Mouse (Mus musculus): Measurements from ENCODE around the gene Zbtb3. TPM values are rescaled to one million over a fixed set of nuclear protein-coding genes. Genes with fewer than 3 reads are reported as not detected.

Gene Zbtb3
- total and polyA plus RNA-seq, 2 experiments from 2014 or later, result 4.4 to 5.0 TPM

GRCm38 (mm10) chr19:8839103-8839907, 37.0 kb downstream of the Zbtb3 start, which contains the start of gene Gng3:
Gene Gng3, minus strand, starts transcription at chr19:8839194.
- H3K9me3 ChIP-seq (ENCODE audit: low read length), result no peaks in the 10 kb centered on the region
- peaks cover 10% of the 10 kb centered on the region; the same call in 1 of the 2 replicates for H3K36me3 ChIP-seq (ENCODE audit: insufficient read depth, low read length)
- WGBS, result 30% methylated on average over 11 of the region's 11 CpGs
- H3K9ac ChIP-seq (replicated peaks; ENCODE audit: low read length), result peak within 1 kb of the TSS; percentile 73
- ATAC-seq (peak; percentile 87), DNase-seq (ENCODE audit: low spot score) (peak; percentile 92)
- TF ChIP-seq CTCF (IDR thresholded peaks at IDR 0.05; ENCODE audit: low read depth), result peak; percentile 12; the same call in 1 of the 2 replicates
- H3K4me2 ChIP-seq (ENCODE audit: low read depth, low read length), result peak within 1 kb of the TSS; percentile 91
- H3K4me3 ChIP-seq (ENCODE audit: low read length), result peak within 1 kb of the TSS; percentile 51
- H3K27ac ChIP-seq, result peak within 1 kb of the TSS; percentile 97
- H3K4me1 ChIP-seq (ENCODE audit: insufficient read depth, low read length), result peaks cover 8% of the 10 kb centered on the region
- H3K27me3 ChIP-seq (ENCODE audit: insufficient read depth, low read length), result no peaks in the 10 kb centered on the region

GRCm38 (mm10) chr19:8839908-8840791, 37.8 kb downstream of the Zbtb3 start:
- peaks cover 3% of the 10 kb centered on the region; the same call in 1 of the 2 replicates for H3K36me3 ChIP-seq (ENCODE audit: insufficient read depth, low read length)
- ATAC-seq (peak; percentile 28), DNase-seq (ENCODE audit: low spot score) (peak; percentile 76)
- H3K4me1 ChIP-seq (ENCODE audit: insufficient read depth, low read length), result peaks cover 8% of the 10 kb centered on the region
- 12% methylated on average over 29 of the region's 29 CpGs for WGBS
- peak overlapping the region; percentile 51 for H3K4me3 ChIP-seq (ENCODE audit: low read length)
- H3K9ac ChIP-seq (replicated peaks; ENCODE audit: low read length), result peak overlapping the region; percentile 73
- H3K4me2 ChIP-seq (ENCODE audit: low read depth, low read length), result peak overlapping the region; percentile 91
- H3K9me3 ChIP-seq (ENCODE audit: low read length), result no peaks in the 10 kb centered on the region
- no peak for TF ChIP-seq CTCF (IDR thresholded peaks at IDR 0.05; ENCODE audit: low read depth)
- peak overlapping the region; percentile 97 for H3K27ac ChIP-seq
- no peaks in the 10 kb centered on the region for H3K27me3 ChIP-seq (ENCODE audit: insufficient read depth, low read length)

GRCm38 (mm10) chr19:8841012-8841411, 38.7 kb downstream of the Zbtb3 start:
- Histone ChIP-seq H3K27me3 (ENCODE audit: insufficient read depth, low read length) (no peaks in the 10 kb centered on the region), H3K9ac (replicated peaks; ENCODE audit: low read length) (peak overlapping the region; percentile 73), H3K4me3 (ENCODE audit: low read length) (peak overlapping the region; percentile 51), H3K36me3 (ENCODE audit: insufficient read depth, low read length) (peaks cover 8% of the 10 kb centered on the region; the same call in 1 of the 2 replicates), H3K4me1 (ENCODE audit: insufficient read depth, low read length) (peaks cover 8% of the 10 kb centered on the region), H3K9me3 (ENCODE audit: low read length) (no peaks in the 10 kb centered on the region), H3K4me2 (ENCODE audit: low read depth, low read length) (peak overlapping the region; percentile 91), H3K27ac (peak overlapping the region; percentile 97; the same call in 1 of the 2 replicates)
- DNase-seq (ENCODE audit: low spot score), result no peak
- TF ChIP-seq CTCF (IDR thresholded peaks at IDR 0.05; ENCODE audit: low read depth), result no peak
- no peak for ATAC-seq
- 86% methylated on average over 7 of the region's 7 CpGs for WGBS

- Histone ChIP-seq H3K36me3 (ENCODE audit: insufficient read depth, low read length) (peaks cover 26% of the 10 kb centered on the region), H3K27ac (no peak overlapping the region), H3K27me3 (ENCODE audit: insufficient read depth, low read length) (no peaks in the 10 kb centered on the region), H3K4me2 (ENCODE audit: low read depth, low read length) (no peak overlapping the region), H3K9me3 (ENCODE audit: low read length) (no peaks in the 10 kb centered on the region), H3K4me3 (ENCODE audit: low read length) (no peak overlapping the region), H3K4me1 (ENCODE audit: insufficient read depth, low read length) (peaks cover 8% of the 10 kb centered on the region), H3K9ac (replicated peaks; ENCODE audit: low read length) (no peak overlapping the region)
- ATAC-seq, result no peak
- WGBS, result 87% methylated on average over 6 of the region's 6 CpGs
- no peak for TF ChIP-seq CTCF (IDR thresholded peaks at IDR 0.05; ENCODE audit: low read depth)
- DNase-seq (ENCODE audit: low spot score), result no peak
These were observed 40.6 kb downstream of the Zbtb3 start for GRCm38 (mm10) chr19:8842961-8843360.

- peaks cover 35% of the 10 kb centered on the region for H3K36me3 ChIP-seq (ENCODE audit: insufficient read depth, low read length)
- no peak overlapping the region for H3K9ac ChIP-seq (replicated peaks; ENCODE audit: low read length)
- H3K9me3 ChIP-seq (ENCODE audit: low read length), result no peaks in the 10 kb centered on the region
- peak; percentile 75 for TF ChIP-seq CTCF (IDR thresholded peaks at IDR 0.05; ENCODE audit: low read depth)
- no peak overlapping the region for H3K4me2 ChIP-seq (ENCODE audit: low read depth, low read length)
- no peaks in the 10 kb centered on the region for H3K27me3 ChIP-seq (ENCODE audit: insufficient read depth, low read length)
- DNase-seq (ENCODE audit: low spot score) (peak; percentile 87), ATAC-seq (no peak)
- H3K4me3 ChIP-seq (ENCODE audit: low read length), result no peak overlapping the region
- no peak overlapping the region for H3K27ac ChIP-seq
- H3K4me1 ChIP-seq (ENCODE audit: insufficient read depth, low read length), result peaks cover 8% of the 10 kb centered on the region
- 55% methylated on average over 5 of the region's 5 CpGs for WGBS
These were observed 42.2 kb downstream of the Zbtb3 start for GRCm38 (mm10) chr19:8844371-8845129.

GRCm38 (mm10) chr19:8848356-8848755, 46.0 kb downstream of the Zbtb3 start:
- ATAC-seq (no peak), DNase-seq (ENCODE audit: low spot score) (no peak)
- H3K27me3 ChIP-seq (ENCODE audit: insufficient read depth, low read length), result no peaks in the 10 kb centered on the region
- no peak overlapping the region for H3K4me3 ChIP-seq (ENCODE audit: low read length)
- no peaks in the 10 kb centered on the region for H3K4me1 ChIP-seq (ENCODE audit: insufficient read depth, low read length)
- peaks cover 35% of the 10 kb centered on the region for H3K36me3 ChIP-seq (ENCODE audit: insufficient read depth, low read length)
- no peaks in the 10 kb centered on the region for H3K9me3 ChIP-seq (ENCODE audit: low read length)
- no peak overlapping the region for H3K4me2 ChIP-seq (ENCODE audit: low read depth, low read length)
- H3K27ac ChIP-seq, result no peak overlapping the region
- TF ChIP-seq CTCF (IDR thresholded peaks at IDR 0.05; ENCODE audit: low read depth), result no peak
- 82% methylated on average over 5 of the region's 5 CpGs for WGBS
- H3K9ac ChIP-seq (replicated peaks; ENCODE audit: low read length), result no peak overlapping the region

Measured in hindbrain, postnatal 0 days (tissue).